Mouse (Mus musculus) liver, embryonic 11.5 days (tissue): ENCODE measurements around the gene Bglap. TPM values are rescaled to one million over a fixed set of nuclear protein-coding genes. Genes with fewer than 3 reads are reported as not detected.
"Not testable (repeated sequence)": the region's sequence is repeated elsewhere in the genome, so short reads cannot be mapped to it uniquely, and the experiment has no call there.

ENCODE experiments used
- ATAC-seq: fragments of 200-750 bp; cut with Nextera tagmentation; replicated peaks from 2 replicates; pipeline ENCODE4 v1.8.0; 2017; ENCODE audit warnings: moderate number of reproducible peaks, mild to moderate bottlenecking, moderate TSS enrichment, moderate library complexity; ENCODE audit not compliant: low FRiP score
- DNase-seq: peaks from one replicate; pipeline ENCODE4 v3.0.0-alpha.2; 2017; ENCODE audit warnings: low spot score
- H3K27ac ChIP-seq: fragments of 300-500 bp; sonication (generic); 2 replicates; pipeline ENCODE4 v1.5.1; 2014; ENCODE audit warnings: mild to moderate bottlenecking, low read depth, low read length, control low read depth
- H3K27me3 ChIP-seq: fragments of 300-500 bp; sonication (generic); replicated peaks from 2 replicates; pipeline ENCODE4 v1.6.1; 2014; ENCODE audit warnings: low read length, mixed read lengths; ENCODE audit not compliant: control insufficient read depth, insufficient read depth
- H3K36me3 ChIP-seq: fragments of 300-500 bp; sonication (generic); 2 replicates; pipeline ENCODE4 v1.6.1; 2014; ENCODE audit warnings: mild to moderate bottlenecking, low read length, moderate library complexity, mixed read lengths; ENCODE audit not compliant: control insufficient read depth, insufficient read depth
- H3K4me1 ChIP-seq: fragments of 300-500 bp; sonication (generic); replicated peaks from 2 replicates; pipeline ENCODE4 v1.6.1; 2014; ENCODE audit warnings: low read length, mixed read lengths; ENCODE audit not compliant: control insufficient read depth, insufficient read depth
- H3K4me2 ChIP-seq: fragments of 300-500 bp; sonication (generic); 2 replicates; pipeline ENCODE4 v1.6.1; 2014; ENCODE audit warnings: mild to moderate bottlenecking, control low read depth, moderate library complexity
- H3K4me3 ChIP-seq: fragments of 300-500 bp; sonication (generic); 2 replicates; pipeline ENCODE4 v1.5.1; 2014; ENCODE audit warnings: low read depth, low read length, control low read depth
- H3K9ac ChIP-seq: fragments of 300-500 bp; sonication (generic); 2 replicates; pipeline ENCODE4 v1.6.1; 2014; ENCODE audit warnings: low read depth, low read length, control low read depth
- H3K9me3 ChIP-seq: fragments of 300-500 bp; sonication (generic); 2 replicates; pipeline ENCODE4 v1.6.1; 2016; ENCODE audit warnings: low read length, inconsistent platforms, mixed read lengths; ENCODE audit not compliant: control insufficient read depth
- WGBS: fragments of 180-500 bp; shearing (Covaris S2); extraction: QIAGEN DNeasy Blood & Tissue Kit; methylation state at CpG from one replicate; pipeline ENCODE4 v1.1.7; 2014; 5-methylcytosine and 5-hydroxymethylcytosine counted together
- polyA plus RNA-seq: library from polyadenylated mRNA; unstranded; fragments of >200 nt; fragmentation: Nextera tagmentation; extraction: Ambion mirVana; gene quantifications from 2 replicates; pipeline ENCODE4 v1.2.1, GENCODE M21; 2014

The Bglap gene
- polyA plus RNA-seq, 1 experiment from 2014 or later: not detected

DNA sequence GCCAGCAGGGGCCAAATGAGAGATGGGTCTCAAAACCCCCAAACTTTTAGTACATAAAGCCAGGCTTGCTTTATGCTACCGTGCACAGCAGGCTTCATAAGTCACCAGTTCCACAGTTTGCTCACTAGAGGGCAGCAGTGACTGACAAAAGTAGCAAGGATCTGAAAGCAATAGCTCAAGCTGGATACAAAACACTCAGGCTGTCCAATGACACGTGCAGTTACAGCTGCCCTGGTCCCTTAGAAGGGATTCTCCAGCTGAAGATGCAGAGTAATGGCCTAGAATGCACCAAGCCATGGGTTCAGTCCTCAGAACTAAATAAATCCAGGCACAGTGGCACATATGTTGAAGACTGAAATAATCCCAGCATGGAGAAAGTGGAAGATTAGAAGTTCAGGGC is 22.8 kb upstream of the Bglap start:
- Histone ChIP-seq H3K27me3 (no peaks in the 10 kb centered on the region), H3K36me3 (peaks cover 7% of the 10 kb centered on the region), H3K27ac (no peak overlapping the region; the same call in 1 of the 2 replicates), H3K4me3 (no peak overlapping the region), H3K4me1 (peaks cover 35% of the 10 kb centered on the region), H3K9me3 (no peaks in the 10 kb centered on the region), H3K9ac (no peak overlapping the region), H3K4me2 (peak overlapping the region; percentile 25; the same call in 1 of the 2 replicates)
- 4% methylated on average over 2 of the region's 2 CpGs for WGBS
- DNase-seq (peak; percentile 55), ATAC-seq (no peak)

DNA sequence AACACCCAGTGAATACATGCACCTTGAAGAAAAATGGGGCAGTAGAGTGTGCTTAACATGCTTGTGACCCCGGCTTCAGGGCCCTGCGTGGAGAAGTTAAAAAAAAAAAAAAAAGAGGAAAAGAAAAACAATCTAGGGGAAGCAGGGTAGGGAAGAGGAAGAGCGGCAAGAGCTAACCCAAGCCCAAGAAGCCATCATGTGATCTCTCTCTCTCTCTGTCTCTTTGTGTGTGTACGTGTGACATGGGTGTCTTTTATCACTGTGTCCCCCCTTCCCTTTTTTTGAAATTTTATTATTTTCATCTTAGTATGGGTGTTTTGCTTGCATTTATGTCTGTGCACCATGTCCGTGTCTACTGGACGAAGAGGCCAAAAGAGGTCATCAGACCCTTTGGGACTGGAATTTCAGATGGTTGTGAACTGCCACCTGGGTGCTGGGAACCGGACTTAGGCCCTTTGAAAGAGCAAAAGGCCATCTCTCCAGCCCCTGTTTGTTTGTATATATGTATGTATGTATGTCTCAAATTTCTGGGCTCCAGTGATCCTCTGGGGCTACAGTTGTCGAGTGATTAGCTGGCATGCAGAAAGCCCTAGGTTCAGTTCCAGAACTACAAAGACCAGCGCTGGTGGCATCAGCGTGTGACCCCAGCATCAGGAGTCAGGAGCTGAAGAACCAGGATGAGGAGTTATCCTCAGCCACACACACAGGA is 19.4 kb upstream of the Bglap start:
- DNase-seq (no peak), ATAC-seq (no peak)
- no peak overlapping the region for H3K27ac ChIP-seq
- no peak overlapping the region for H3K4me2 ChIP-seq
- H3K9me3 ChIP-seq: no peaks in the 10 kb centered on the region
- H3K9ac ChIP-seq: no peak overlapping the region
- H3K4me1 ChIP-seq: peaks cover 12% of the 10 kb centered on the region
- peaks cover 10% of the 10 kb centered on the region for H3K36me3 ChIP-seq
- no peaks in the 10 kb centered on the region for H3K27me3 ChIP-seq
- no peak overlapping the region for H3K4me3 ChIP-seq
- WGBS: 90% methylated on average over 10 of the region's 10 CpGs

DNA sequence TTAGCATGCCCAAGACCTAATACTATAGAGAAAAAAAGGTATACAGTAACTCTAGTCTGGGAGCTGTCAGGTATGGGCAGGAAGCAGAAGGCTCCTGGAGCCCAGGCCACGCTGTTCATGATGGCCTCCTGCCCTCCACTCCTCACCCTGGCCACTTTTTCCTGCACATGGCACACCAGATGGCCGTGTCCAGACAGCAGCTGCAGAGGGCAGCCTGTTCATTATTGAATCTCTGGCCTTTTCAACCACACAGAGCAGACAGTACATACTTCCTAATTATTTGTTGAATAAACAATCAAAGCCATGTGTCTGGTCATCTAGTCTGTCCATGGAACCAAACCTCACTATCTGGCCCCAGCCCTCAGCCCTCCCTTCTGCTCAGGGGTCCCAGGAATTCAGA is 14.4 kb upstream of the Bglap start:
- WGBS: 88% methylated on average over 2 of the region's 2 CpGs
- peaks cover 20% of the 10 kb centered on the region for H3K36me3 ChIP-seq
- no peaks in the 10 kb centered on the region for H3K27me3 ChIP-seq
- DNase-seq: no peak
- H3K27ac ChIP-seq: no peak overlapping the region
- H3K4me1 ChIP-seq: no peaks in the 10 kb centered on the region
- H3K4me3 ChIP-seq: no peak overlapping the region
- no peak overlapping the region for H3K4me2 ChIP-seq
- no peak overlapping the region for H3K9ac ChIP-seq
- no peaks in the 10 kb centered on the region for H3K9me3 ChIP-seq
- no peak for ATAC-seq

- Histone ChIP-seq H3K4me3 (no peak overlapping the region), H3K4me1 (no peaks in the 10 kb centered on the region), H3K9me3 (no peaks in the 10 kb centered on the region), H3K27me3 (no peaks in the 10 kb centered on the region), H3K36me3 (peaks cover 22% of the 10 kb centered on the region), H3K4me2 (no peak overlapping the region), H3K27ac (no peak overlapping the region), H3K9ac (no peak overlapping the region)
- 83% methylated on average over 8 of the region's 8 CpGs for WGBS
- ATAC-seq: no peak
- no peak for DNase-seq
These were observed 11.5 kb upstream of the Bglap start for GRCm38 (mm10) chr3:88395742-88396141.

DNA sequence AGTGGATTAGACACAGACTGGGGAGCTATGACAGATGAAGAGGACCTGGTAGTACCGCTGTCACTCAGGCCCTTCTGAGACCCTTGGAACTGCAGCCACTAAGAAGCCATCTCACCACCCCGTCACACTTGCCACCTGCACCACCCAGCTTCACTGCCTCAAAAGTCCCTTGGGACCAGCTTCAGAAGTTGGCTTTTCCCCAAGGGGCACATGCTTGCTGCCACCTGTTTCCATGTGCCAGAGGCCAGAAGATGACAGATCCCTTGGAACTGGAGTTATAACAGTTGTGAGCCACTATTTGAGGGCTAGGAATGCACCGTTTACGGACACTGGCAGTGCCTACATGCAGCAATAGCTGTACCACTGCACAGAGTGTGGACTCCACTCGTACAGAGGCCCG is 11.0 kb upstream of the Bglap start:
- H3K36me3 ChIP-seq: peaks cover 20% of the 10 kb centered on the region
- WGBS: 92% methylated on average over 6 of the region's 6 CpGs

GRCm38 (mm10) chr3:88393776-88394375 is 9.6 kb upstream of the Bglap start:
- Histone ChIP-seq H3K9me3 (no peaks in the 10 kb centered on the region), H3K4me2 (no peak overlapping the region), H3K4me1 (no peaks in the 10 kb centered on the region), H3K27ac (no peak overlapping the region), H3K4me3 (no peak overlapping the region), H3K36me3 (peaks cover 21% of the 10 kb centered on the region), H3K9ac (no peak overlapping the region), H3K27me3 (no peaks in the 10 kb centered on the region)
- ATAC-seq: no peak
- DNase-seq: no peak
- 89% methylated on average over 9 of the region's 9 CpGs for WGBS

More for the DNA sequence above, 11.0 kb upstream of the Bglap start:
- Histone ChIP-seq H3K9ac (no peak overlapping the region), H3K4me1 (no peaks in the 10 kb centered on the region), H3K27me3 (no peaks in the 10 kb centered on the region), H3K27ac (no peak overlapping the region), H3K9me3 (no peaks in the 10 kb centered on the region), H3K4me2 (no peak overlapping the region), H3K4me3 (no peak overlapping the region)
- DNase-seq (peak; percentile 29), ATAC-seq (no peak)

- H3K36me3 ChIP-seq, ATAC-seq, H3K9me3 ChIP-seq, H3K27me3 ChIP-seq, DNase-seq, H3K9ac ChIP-seq, H3K4me1 ChIP-seq, H3K27ac ChIP-seq, H3K4me3 ChIP-seq: not testable (repeated sequence)
- WGBS: 30% methylated on average over 1 of the region's 7 CpGs
- H3K4me2 ChIP-seq: peak overlapping the region; percentile 52
These were observed 1.9 kb downstream of the Bglap start for GRCm38 (mm10) chr3:88382383-88382782.

DNA sequence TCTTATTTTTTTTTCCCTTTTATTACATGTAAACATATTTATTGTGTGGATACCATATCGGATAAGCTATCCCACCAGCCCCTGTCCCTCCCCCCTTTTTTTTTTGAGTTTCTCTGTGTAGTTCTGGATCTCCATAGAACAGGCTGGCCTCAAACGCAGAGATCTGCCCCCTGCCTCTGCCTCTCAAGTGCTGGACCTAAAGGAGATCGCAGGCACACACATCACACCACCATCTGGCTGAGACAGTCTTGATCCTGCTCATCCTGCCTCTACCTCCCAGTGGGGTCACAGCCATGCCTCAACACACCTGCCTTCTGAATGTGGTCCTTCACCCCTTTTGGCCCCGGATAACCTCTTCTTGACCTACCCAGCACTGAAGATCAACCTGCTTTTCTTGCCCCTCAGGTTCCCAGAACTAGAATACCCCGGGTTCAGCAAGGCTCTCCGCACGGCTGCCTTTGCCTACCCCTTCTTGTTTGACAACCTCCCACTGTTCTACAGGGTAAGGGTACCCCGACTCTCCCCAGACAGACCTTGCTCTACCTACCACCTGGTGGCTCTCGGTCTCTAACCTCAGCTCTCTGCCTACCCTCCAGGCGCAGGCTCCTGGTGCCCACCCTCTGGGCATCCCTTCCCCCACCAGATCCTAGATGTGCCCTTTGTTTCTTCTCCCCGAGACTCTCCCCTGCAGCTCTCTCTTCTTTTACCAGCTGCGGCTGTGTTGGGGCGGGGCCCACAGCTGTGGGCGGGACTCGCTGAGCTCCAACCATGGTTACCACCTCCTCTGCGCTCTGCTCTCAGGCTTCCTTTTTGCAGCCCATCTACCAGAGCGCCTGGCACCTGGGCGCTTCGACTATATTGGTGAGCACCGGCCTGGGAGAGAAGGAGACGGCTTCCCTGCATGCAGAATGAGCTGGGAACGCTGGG is 2.6 kb downstream of the Bglap start:
- H3K27me3 ChIP-seq, H3K9ac ChIP-seq, DNase-seq, H3K27ac ChIP-seq, H3K36me3 ChIP-seq, H3K4me1 ChIP-seq, H3K9me3 ChIP-seq: not testable (repeated sequence)
- ATAC-seq: peak; percentile 79
- 12% methylated on average over 17 of the region's 22 CpGs for whole genome bisulfite sequencing
- Histone ChIP-seq H3K4me2 (peak overlapping the region; percentile 52), H3K4me3 (0 out of 2 replicates have a peak overlapping the region, but pooled peaks have one; percentile 20)
